Mouse (Mus musculus): ENCODE measurements at regions not wholly inside any gene's neighbourhood (a gene's known extent, or its start where the extent isn't known, plus 50 kb on each side); places are given as distances from the start of the nearest gene placed in this dataset.

GRCm38 (mm10) chr13:71179083-71179482 lies 337.5 kb upstream of the Adamts16 start:
- TF ChIP-seq CTCF (IDR thresholded peaks at IDR 0.05; ENCODE audit: low read depth) (no peak), EP300 (IDR thresholded peaks at IDR 0.05; ENCODE audit: low read depth) (no peak)
